Comparison of ENCODE assay signal across 15 mouse cellular contexts in genomic region chr10:7140282-7140681, GRCm38 (mm10).
DNase-seq lines count a peak whose midpoint lies in the region; ATAC-seq and TF ChIP-seq lines count a peak whose summit lies in the region.
"Had no signal": no experiment of that assay in that cellular context is flagged by ENCODE, and none has a peak within 500 bp of the region (broad histone marks: within the 10 kb centered on the region; RNA-seq: fewer than 3 reads in every experiment).

No protein-coding gene starts in this region.

- H3K27me3 ChIP-seq in kidney, embryonic 15.5 days: no peaks in the 10 kb centered on the region
- no peaks in the 10 kb centered on the region for H3K27me3 ChIP-seq in liver, postnatal 0 days (ENCODE audit: insufficient read depth, low read length)
- no peaks in the 10 kb centered on the region for H3K27me3 ChIP-seq in forebrain, embryonic 12.5 days
- H3K27me3 ChIP-seq: hindbrain, embryonic 13.5 days; midbrain, embryonic 15.5 days had no signal

- H3K9ac ChIP-seq in kidney, embryonic 15.5 days: no peak overlapping the region
- no peak overlapping the region for H3K9ac ChIP-seq in liver, postnatal 0 days (replicated peaks)
- H3K9ac ChIP-seq in forebrain, embryonic 12.5 days: no peak overlapping the region
- H3K9ac ChIP-seq: hindbrain, embryonic 13.5 days; lung, embryonic 14.5 days; midbrain, embryonic 15.5 days had no signal

- peak; percentile 55 for ATAC-seq in kidney, embryonic 15.5 days (replicated peaks; ENCODE audit: low FRiP score)
- peak; percentile 92 for ATAC-seq in liver, postnatal 0 days
- ATAC-seq in megakaryocyte-erythroid progenitor cell, adult 5-6 weeks (replicated peaks; ENCODE audit: low FRiP score, low TSS enrichment, poor library complexity, severe bottlenecking): no peak
- ATAC-seq in erythroid progenitor cell, adult 5-6 weeks (replicated peaks; ENCODE audit: low FRiP score, poor library complexity, severe bottlenecking): no peak
- ATAC-seq in forebrain, embryonic 12.5 days (ENCODE audit: low FRiP score): no peak
- ATAC-seq: midbrain, embryonic 15.5 days had no signal

- no peak for DNase-seq in gastrocnemius, adult 2 months
- no peak for DNase-seq in gastrocnemius, postnatal 10 days
- peak; percentile 12 for DNase-seq in forelimb bud, embryonic 11.5 days (ENCODE audit: low read depth, low spot score)
- peak; percentile 51 for DNase-seq in liver, postnatal 0 days
- DNase-seq: B cell, adult 2 months; lung, embryonic 14.5 days; right cerebral cortex, postnatal 25 days; thymus, adult 2 months had no signal

- peak; percentile 53 for TF ChIP-seq EP300 in liver, postnatal 0 days (IDR thresholded peaks at IDR 0.05; ENCODE audit: low read depth)

- H3K4me1 ChIP-seq in kidney, embryonic 15.5 days: peaks cover 40% of the 10 kb centered on the region
- H3K4me1 ChIP-seq in liver, postnatal 0 days (ENCODE audit: insufficient read depth): peaks cover 4% of the 10 kb centered on the region; the same call in 1 of the 2 replicates
- H3K4me1 ChIP-seq in forebrain, embryonic 12.5 days: no peaks in the 10 kb centered on the region
- H3K4me1 ChIP-seq: hindbrain, embryonic 13.5 days; midbrain, embryonic 15.5 days had no signal

- H3K27ac ChIP-seq in gastrocnemius, adult 2 months: peak overlapping the region; percentile 2; the same call in 1 of the 2 replicates
- H3K27ac ChIP-seq in kidney, embryonic 15.5 days: peak overlapping the region; percentile 49; the same call in 1 of the 2 replicates
- H3K27ac ChIP-seq in liver, postnatal 0 days (ENCODE audit: low read depth): peak overlapping the region; percentile 50
- H3K27ac ChIP-seq in forebrain, embryonic 12.5 days: no peak overlapping the region
- H3K27ac ChIP-seq: hindbrain, embryonic 13.5 days; left cerebral cortex, adult 2 months; midbrain, embryonic 15.5 days had no signal

- TF ChIP-seq CTCF in gastrocnemius, adult 2 months (IDR thresholded peaks at IDR 0.05): no peak
- TF ChIP-seq CTCF in liver, postnatal 0 days (IDR thresholded peaks at IDR 0.05; ENCODE audit: low read depth): no peak

- no peak overlapping the region for H3K4me2 ChIP-seq in kidney, embryonic 15.5 days
- no peak overlapping the region for H3K4me2 ChIP-seq in liver, postnatal 0 days (ENCODE audit: low read depth, low read length)
- no peak overlapping the region for H3K4me2 ChIP-seq in forebrain, embryonic 12.5 days
- H3K4me2 ChIP-seq: hindbrain, embryonic 13.5 days; lung, embryonic 14.5 days; midbrain, embryonic 15.5 days had no signal

- H3K36me3 ChIP-seq in kidney, embryonic 15.5 days: peaks cover 18% of the 10 kb centered on the region
- H3K36me3 ChIP-seq in liver, postnatal 0 days (replicated peaks; ENCODE audit: insufficient read depth, low read length): peaks cover 13% of the 10 kb centered on the region; the same call in 1 of the 2 replicates
- H3K36me3 ChIP-seq in forebrain, embryonic 12.5 days (replicated peaks): no peaks in the 10 kb centered on the region
- H3K36me3 ChIP-seq: hindbrain, embryonic 13.5 days; midbrain, embryonic 15.5 days had no signal

- intact Hi-C loops in gastrocnemius, adult 2 months (cut with DNase I): no loop called here

- no peak overlapping the region for H3K4me3 ChIP-seq in gastrocnemius, adult 2 months
- no peak overlapping the region for H3K4me3 ChIP-seq in kidney, embryonic 15.5 days (replicated peaks)
- no peak overlapping the region for H3K4me3 ChIP-seq in liver, postnatal 0 days (ENCODE audit: low read depth, low read length)
- no peak overlapping the region for H3K4me3 ChIP-seq in forebrain, embryonic 12.5 days (replicated peaks)
- H3K4me3 ChIP-seq: hindbrain, embryonic 13.5 days; left cerebral cortex, adult 2 months; midbrain, embryonic 15.5 days had no signal

- H3K9me3 ChIP-seq in kidney, embryonic 15.5 days (replicated peaks): no peaks in the 10 kb centered on the region
- H3K9me3 ChIP-seq in liver, postnatal 0 days (ENCODE audit: low read length): no peaks in the 10 kb centered on the region
- H3K9me3 ChIP-seq in forebrain, embryonic 12.5 days: no peaks in the 10 kb centered on the region
- H3K9me3 ChIP-seq: hindbrain, embryonic 13.5 days; midbrain, embryonic 15.5 days had no signal

- WGBS in kidney, embryonic 15.5 days: 45% methylated on average over 6 of the region's 6 CpGs
- WGBS in liver, postnatal 0 days (ENCODE audit: insufficient replicate concordance): 27% methylated on average over 6 of the region's 6 CpGs
- WGBS in forebrain, embryonic 12.5 days: 89% methylated on average over 6 of the region's 6 CpGs

Comparison
In these comparisons a context has a peak if more than half of its experiments do, and no peak if none do; other contexts are left out.
1. DNase-seq: peak in forelimb bud, embryonic 11.5 days (single experiment) and liver, postnatal 0 days (single experiment); none in gastrocnemius, adult 2 months (single experiment) and gastrocnemius, postnatal 10 days (single experiment).
2. ATAC-seq: peak in kidney, embryonic 15.5 days (single experiment) and liver, postnatal 0 days (single experiment); none in megakaryocyte-erythroid progenitor cell, adult 5-6 weeks (single experiment), erythroid progenitor cell, adult 5-6 weeks (single experiment) and forebrain, embryonic 12.5 days (single experiment).